ENCODE assay signal across 8 mouse cellular contexts in the genomic region with DNA sequence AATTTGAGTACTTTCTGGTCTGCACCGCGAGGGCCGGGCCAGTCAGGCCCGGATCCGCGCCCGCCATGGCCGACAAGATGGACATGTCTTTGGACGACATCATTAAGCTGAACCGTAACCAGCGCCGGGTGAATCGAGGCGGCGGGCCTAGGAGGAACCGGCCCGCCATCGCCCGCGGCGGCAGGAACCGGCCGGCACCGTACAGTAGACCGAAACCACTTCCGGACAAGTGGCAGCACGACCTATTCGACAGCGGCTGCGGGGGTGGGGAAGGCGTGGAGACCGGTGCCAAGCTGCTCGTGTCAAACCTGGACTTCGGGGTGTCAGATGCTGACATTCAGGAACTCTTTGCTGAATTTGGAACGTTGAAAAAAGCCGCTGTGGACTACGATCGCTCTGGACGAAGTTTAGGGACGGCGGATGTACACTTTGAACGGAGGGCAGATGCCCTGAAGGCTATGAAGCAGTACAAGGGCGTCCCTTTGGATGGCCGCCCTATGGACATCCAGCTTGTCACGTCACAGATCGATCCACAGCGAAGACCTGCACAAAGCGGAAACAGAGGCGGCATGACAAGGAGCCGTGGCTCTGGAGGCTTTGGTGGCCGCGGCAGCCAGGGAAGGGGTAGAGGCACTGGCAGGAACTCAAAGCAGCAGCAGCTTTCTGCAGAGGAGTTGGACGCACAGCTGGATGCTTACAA. TPM values are rescaled to one million over a fixed set of nuclear protein-coding genes. Genes with fewer than 3 reads are reported as not detected.
DNase-seq lines count a peak whose midpoint lies in the region; ATAC-seq and TF ChIP-seq lines count a peak whose summit lies in the region.

No protein-coding gene starts in this region.

- peak overlapping the region; percentile 90 for H3K27ac ChIP-seq in embryonic facial prominence, embryonic 10.5 days (replicated peaks)
- peak overlapping the region; percentile 97 for H3K27ac ChIP-seq in kidney, postnatal 0 days
- H3K27ac ChIP-seq in liver, embryonic 12.5 days = peak overlapping the region; percentile 91

- no peak for TF ChIP-seq CTCF in kidney, postnatal 0 days (IDR thresholded peaks at IDR 0.05; ENCODE audit: low read depth)

- H3K4me1 ChIP-seq in embryonic facial prominence, embryonic 10.5 days = peaks cover 13% of the 10 kb centered on the region
- no peaks in the 10 kb centered on the region for H3K4me1 ChIP-seq in kidney, postnatal 0 days (replicated peaks; ENCODE audit: insufficient read depth, low read length)
- peaks cover 25% of the 10 kb centered on the region for H3K4me1 ChIP-seq in liver, embryonic 12.5 days

- peak; percentile 62 to 77 for DNase-seq in urinary bladder, adult 18-20 months (ENCODE audit: low spot score in 2 of 2)
- no peak for DNase-seq in urinary bladder, postnatal 10 days (ENCODE audit: low spot score)
- peak; percentile 74 for DNase-seq in embryonic facial prominence, embryonic 10.5 days (ENCODE audit: low spot score)
- peak; percentile 97 for DNase-seq in heart, adult 11 months
- DNase-seq in kidney, postnatal 0 days (ENCODE audit: low spot score) = peak; percentile 66
- DNase-seq in naive thymus-derived CD4-positive, alpha-beta T cell, adult 2 months (ENCODE audit: low read depth) = peak; percentile 77
- peak; percentile 70 to 85 for DNase-seq in spleen, postnatal 4 days (ENCODE audit: low spot score in 2 of 2)

- peak overlapping the region; percentile 71 for H3K4me3 ChIP-seq in embryonic facial prominence, embryonic 10.5 days
- H3K4me3 ChIP-seq in kidney, postnatal 0 days (replicated peaks; ENCODE audit: low read depth, low read length) = peak overlapping the region; percentile 56
- H3K4me3 ChIP-seq in liver, embryonic 12.5 days = peak overlapping the region; percentile 70

- no peaks in the 10 kb centered on the region for H3K9me3 ChIP-seq in embryonic facial prominence, embryonic 10.5 days
- no peaks in the 10 kb centered on the region for H3K9me3 ChIP-seq in kidney, postnatal 0 days (replicated peaks; ENCODE audit: low read length)
- no peaks in the 10 kb centered on the region for H3K9me3 ChIP-seq in liver, embryonic 12.5 days (replicated peaks)

- peak overlapping the region; percentile 77 for H3K9ac ChIP-seq in kidney, postnatal 0 days (ENCODE audit: low read depth, low read length)
- peak overlapping the region; percentile 75 for H3K9ac ChIP-seq in liver, embryonic 12.5 days

- H3K27me3 ChIP-seq in embryonic facial prominence, embryonic 10.5 days (replicated peaks; ENCODE audit: low read depth, poor library complexity, severe bottlenecking) = no peaks in the 10 kb centered on the region
- no peaks in the 10 kb centered on the region for H3K27me3 ChIP-seq in kidney, postnatal 0 days (ENCODE audit: insufficient read depth, low read length)
- no peaks in the 10 kb centered on the region for H3K27me3 ChIP-seq in liver, embryonic 12.5 days (replicated peaks)

- H3K36me3 ChIP-seq in embryonic facial prominence, embryonic 10.5 days (replicated peaks) = no peaks in the 10 kb centered on the region
- H3K36me3 ChIP-seq in kidney, postnatal 0 days (ENCODE audit: insufficient read depth, low read length) = no peaks in the 10 kb centered on the region
- no peaks in the 10 kb centered on the region for H3K36me3 ChIP-seq in liver, embryonic 12.5 days

- H3K4me2 ChIP-seq in kidney, postnatal 0 days (ENCODE audit: low read length) = peak overlapping the region; percentile 74
- H3K4me2 ChIP-seq in liver, embryonic 12.5 days = peak overlapping the region; percentile 94

- peak; percentile 27 for ATAC-seq in kidney, postnatal 0 days (replicated peaks; ENCODE audit: low FRiP score, low read depth)
- peak; percentile 51 for ATAC-seq in liver, embryonic 12.5 days

- under 1% methylated on average over 53 of the region's 53 CpGs for whole genome bisulfite sequencing in embryonic facial prominence, embryonic 10.5 days
- under 1% methylated on average over 53 of the region's 53 CpGs for WGBS in kidney, postnatal 0 days
- WGBS in liver, embryonic 12.5 days (ENCODE audit: insufficient replicate concordance) = under 1% methylated on average over 52 of the region's 53 CpGs

RNA-seq across cellular contexts. Expression of a gene that starts 0.5 kb away (rescaled TPM):
- polyA plus RNA-seq in embryonic facial prominence, embryonic 10.5 days (2016; fragmentation: Nextera tagmentation; extraction: Ambion mirVana) = 7.4 and 9.3 TPM in 2 replicates
- polyA plus RNA-seq in kidney, postnatal 0 days (2015; fragmentation: Nextera tagmentation; extraction: Ambion mirVana) = 14.8 and 14.9 TPM in 2 replicates
- polyA plus RNA-seq in liver, embryonic 12.5 days (2016; fragmentation: Nextera tagmentation; extraction: Ambion mirVana) = 4.2 and 4.8 TPM in 2 replicates

RNA-seq across cellular contexts. Expression of a gene that starts 31.4 kb away (rescaled TPM):
- not detected in 2 replicates for polyA plus RNA-seq in embryonic facial prominence, embryonic 10.5 days (2016; fragmentation: Nextera tagmentation; extraction: Ambion mirVana)
- not detected in 2 replicates for polyA plus RNA-seq in kidney, postnatal 0 days (2015; fragmentation: Nextera tagmentation; extraction: Ambion mirVana)
- polyA plus RNA-seq in liver, embryonic 12.5 days (2016; fragmentation: Nextera tagmentation; extraction: Ambion mirVana) = not detected in 2 replicates

RNA-seq across cellular contexts. Expression of a gene that starts 55.3 kb away (rescaled TPM):
- polyA plus RNA-seq in embryonic facial prominence, embryonic 10.5 days (2016; fragmentation: Nextera tagmentation; extraction: Ambion mirVana) = 0.19 TPM in 1 of 2 replicates, not detected in the other
- 0.08 and 0.20 TPM in 2 replicates for polyA plus RNA-seq in kidney, postnatal 0 days (2015; fragmentation: Nextera tagmentation; extraction: Ambion mirVana)
- 0.48 and 0.50 TPM in 2 replicates for polyA plus RNA-seq in liver, embryonic 12.5 days (2016; fragmentation: Nextera tagmentation; extraction: Ambion mirVana)
